Mouse (Mus musculus): Measurements from ENCODE around the gene Gemin4.

Gene Gemin4

GRCm38 (mm10) chr11:76217390-76217800, at the start of gene Gemin4, which contains the start of gene Dbil5:
Gemin4 (minus strand) TSS chr11:76217664.
Dbil5 (plus strand) TSS chr11:76217608.
- peak; percentile 99 for DNase-seq

DNA sequence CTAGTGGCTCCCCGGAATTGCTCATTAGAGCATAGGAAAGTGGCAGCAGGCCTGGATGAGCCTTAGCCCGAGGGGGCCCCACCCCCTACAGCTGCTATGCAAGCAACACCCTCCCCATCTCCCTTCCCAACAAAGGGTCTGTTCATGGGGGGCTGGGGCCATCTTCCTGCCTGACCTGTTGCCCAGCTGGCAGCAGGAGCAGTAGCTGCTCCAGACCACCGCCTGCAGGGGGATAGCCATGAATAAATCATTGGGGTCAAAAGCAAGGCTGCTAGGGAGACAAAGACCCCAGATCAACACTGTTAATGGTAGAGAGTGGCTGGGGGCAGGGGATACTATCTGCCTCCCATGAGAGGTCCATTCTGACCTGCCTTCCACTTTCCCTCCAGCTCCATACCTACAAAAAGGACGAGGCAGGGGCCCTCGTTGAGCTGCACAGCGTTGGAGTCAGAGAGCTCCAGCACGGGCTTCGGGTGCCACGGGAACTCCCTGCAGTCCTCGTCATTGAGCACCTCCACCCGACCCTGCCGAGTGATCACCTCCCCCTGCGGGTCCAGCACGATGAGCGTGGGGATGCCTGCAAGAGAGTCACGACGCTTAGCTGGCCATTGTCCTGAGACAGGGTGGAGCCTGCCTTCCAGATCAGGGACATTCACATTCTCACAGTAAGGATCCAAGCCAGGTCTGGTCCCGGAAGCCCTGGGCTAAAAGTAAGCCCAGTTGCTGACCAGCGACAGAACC, 45.3 kb upstream of the Gemin4 start:
- peak; percentile 51 to 61 for DNase-seq

DNA sequence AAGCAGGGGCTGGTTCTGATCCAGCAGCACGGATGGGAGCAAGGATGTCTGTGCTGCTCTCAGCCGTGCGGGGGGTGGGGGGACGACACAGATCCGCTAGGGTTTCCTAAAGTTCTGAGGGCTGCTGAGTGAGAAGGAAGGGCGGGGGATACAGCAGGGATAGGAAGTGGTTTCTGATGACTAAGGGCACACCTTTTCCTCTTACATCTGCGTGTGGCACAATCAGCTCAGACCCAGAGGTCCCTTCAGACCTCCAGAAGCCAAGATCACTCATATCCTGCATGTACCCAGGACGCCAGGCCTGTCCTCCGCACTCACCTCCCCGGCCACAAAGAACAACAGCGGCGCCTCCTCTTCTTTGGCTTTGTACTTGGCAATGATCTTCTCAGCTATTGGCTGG, 43.8 kb upstream of the Gemin4 start:
- DNase-seq = peak in 1 of 2 experiments; percentile 47

DNA sequence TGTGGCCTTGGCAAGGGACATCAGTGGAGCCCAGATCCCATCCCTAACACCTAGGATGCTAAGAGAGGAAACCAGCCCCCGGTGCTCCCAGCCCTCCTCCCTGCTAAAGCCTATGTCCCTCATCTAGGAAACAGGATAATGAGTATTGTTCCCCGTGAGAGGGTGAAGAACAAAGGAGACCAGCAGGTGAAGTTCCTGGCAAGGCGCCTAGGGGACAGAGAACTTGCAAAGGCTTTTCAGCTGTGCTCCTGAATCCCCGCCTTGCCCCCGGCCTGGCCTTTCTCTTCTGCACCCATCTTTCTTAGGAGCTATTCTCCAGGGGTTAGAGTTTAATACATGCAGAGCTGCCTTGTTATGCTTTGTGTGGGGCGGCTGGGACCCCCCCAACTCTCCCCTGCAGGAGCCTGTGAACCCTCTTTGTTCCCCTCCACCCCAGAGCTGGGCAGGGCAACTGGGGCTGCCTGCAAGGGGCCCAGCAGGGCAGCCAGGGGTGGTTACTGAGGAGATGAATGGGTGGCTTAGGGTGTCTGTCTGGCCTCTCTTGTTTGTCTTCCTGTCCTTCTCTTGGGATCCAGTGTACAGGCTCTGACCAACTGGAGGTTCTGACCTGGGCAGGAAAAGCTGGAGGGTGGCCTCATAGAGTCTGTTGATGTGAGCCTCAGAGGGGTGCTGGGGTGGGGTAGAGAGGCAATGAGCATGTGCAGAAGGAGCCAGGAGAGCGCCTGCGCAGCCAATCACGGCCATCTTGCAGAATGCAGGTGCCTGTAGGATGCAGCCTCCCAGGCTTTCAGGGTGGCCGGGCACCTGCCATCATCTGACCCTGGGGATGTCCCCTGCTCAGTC, 43.0 kb upstream of the Gemin4 start:
- peak; percentile 35 to 43 for DNase-seq

DNA sequence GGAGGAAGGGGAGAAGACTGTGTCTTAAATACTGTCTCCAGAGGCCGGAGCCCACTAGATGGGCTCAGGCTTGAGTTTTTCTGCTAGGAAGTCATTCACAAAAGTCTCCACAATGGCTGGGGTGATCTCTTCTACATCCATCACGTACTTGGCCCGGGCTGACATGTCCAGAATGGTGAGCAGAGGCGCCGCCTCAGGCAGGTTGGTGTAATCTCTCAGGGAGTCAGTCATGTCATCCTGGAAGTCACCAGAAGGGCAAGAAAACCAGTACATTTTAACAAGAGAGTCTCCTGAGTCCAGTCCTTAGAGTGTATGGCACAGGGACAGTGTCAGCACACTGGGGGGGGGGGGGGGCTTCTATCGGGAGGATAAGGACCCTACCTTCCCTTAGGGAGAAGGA, 41.0 kb upstream of the Gemin4 start:
- peak in 1 of 2 experiments; percentile 27 for DNase-seq

DNA sequence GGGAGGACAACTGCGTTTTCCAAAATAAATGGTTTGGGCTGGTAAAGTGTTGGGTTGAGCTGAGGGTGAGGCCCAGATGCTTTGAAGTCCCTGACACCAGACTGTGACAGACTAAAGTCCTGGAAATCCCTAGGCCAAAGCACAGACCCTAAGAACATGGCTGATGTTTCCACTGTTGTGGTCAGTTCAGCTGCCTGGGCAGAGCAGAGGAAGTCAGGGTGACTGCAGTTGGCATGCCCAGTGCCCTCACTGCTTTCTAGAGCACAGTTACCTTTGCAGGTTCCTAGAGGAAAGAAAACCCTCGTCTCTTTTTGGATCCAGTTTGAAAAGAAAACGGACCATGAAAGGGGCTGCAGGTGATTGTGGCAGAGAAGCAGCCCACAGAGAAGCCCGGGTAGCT, 39.9 kb upstream of the Gemin4 start:
- DNase-seq = peak in 1 of 2 experiments; percentile 6

GRCm38 (mm10) chr11:76256129-76256528, 38.7 kb upstream of the Gemin4 start:
- DNase-seq = no peak

- DNase-seq = peak; percentile 85 to 88
These were observed 38.1 kb upstream of the Gemin4 start for GRCm38 (mm10) chr11:76255431-76256001.

DNA sequence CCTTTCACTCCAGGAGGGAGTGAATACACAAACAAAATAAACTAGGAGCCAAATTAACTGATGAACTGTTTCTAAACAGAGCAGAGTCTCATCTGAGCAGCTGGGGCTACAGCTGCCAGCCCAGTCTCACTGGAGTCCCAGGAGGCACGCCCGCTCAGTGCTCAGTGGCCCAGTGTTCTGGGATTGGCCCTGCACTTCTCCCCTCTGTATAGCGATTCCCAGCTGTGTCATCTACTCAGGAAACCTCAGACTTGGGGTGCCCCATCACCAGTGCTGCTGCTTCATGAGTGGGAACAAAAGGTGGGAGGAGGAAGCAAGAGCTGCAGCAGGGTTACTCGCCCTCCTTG, 36.4 kb upstream of the Gemin4 start:
- peak; percentile 21 to 33 for DNase-seq

GRCm38 (mm10) chr11:76253145-76253917, 35.9 kb upstream of the Gemin4 start:
- peak; percentile 93 to 94 for DNase-seq

DNA sequence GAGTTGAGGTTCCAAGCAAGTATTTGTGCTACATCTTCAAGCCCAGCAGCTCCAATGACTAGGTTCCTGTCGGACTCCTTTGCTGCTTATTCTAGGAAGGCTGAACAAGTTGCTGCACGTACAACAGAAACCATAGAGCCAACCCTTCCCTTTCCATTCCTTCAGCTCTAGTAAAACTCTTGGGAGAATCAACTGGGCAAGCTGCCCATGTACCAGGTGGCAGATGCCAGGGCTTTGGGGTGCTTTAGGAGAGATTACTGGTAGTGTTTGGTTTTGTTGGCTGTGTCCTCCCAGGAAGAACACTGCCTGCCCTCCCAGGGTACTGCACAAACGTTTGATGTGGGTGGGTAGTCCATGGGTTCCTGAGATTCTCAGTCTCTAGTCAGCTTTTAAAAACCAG, 34.6 kb upstream of the Gemin4 start:
- peak; percentile 72 to 76 for DNase-seq

DNA sequence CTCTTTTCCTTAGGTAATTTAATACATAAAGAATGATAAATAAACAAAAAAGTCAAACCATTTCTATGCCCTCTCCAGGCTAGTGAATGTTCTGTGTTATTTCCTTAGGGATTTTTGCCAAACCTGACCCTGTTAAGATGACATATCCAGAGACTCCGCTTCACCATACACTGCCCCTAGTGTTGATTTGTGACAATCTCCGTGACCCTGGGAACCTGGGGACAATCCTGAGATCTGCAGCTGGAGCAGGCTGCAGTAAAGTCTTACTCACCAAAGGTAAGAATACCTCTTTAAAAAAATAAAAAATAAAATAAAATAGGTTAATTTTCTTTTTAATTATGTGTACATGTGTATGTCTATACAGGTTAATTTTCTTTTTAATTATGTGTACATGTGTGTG, 29.8 kb upstream of the Gemin4 start:
- no peak for DNase-seq

GRCm38 (mm10) chr11:76246439-76246838, 29.0 kb upstream of the Gemin4 start:
- DNase-seq = no peak

DNA sequence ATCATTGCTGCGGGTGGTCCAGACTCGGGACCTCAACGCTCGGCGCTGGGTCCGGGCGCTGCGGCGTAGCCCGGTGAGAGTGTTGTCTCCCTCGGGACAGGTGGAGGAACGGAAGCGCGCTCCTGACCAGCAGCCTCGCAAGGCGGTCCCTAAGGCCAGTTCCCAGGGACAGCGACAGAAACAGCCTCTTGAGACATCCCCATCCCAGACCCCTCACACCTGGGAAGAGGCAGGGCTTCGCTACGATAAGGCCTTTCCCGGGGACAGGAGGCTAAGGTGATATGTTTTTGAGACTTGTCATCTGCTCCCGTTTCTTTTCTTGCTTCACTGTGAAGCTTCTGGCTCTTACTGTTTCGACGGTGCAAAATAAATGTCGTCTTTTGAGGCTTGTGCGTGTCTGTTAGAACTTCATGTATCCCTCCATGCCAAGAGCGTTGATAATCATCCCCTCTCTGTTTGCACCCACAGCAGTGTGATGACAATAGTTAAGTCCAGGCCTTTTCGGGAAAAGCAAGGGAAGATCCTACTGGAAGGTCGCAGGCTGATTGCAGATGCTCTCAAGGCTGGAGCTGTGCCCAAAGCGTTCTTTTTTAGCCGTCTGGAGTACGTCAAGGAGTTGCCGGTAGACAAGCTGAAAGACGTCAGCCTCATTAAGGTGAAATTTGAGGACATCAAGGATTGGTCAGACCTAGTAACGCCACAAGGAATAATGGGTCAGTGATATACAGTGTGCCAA, 26.5 kb upstream of the Gemin4 start:
- DNase-seq = peak in 1 of 2 experiments; percentile 39

GRCm38 (mm10) chr11:76242901-76243810, 25.7 kb upstream of the Gemin4 start, which contains the start of the genes Mrm3 and Glod4:
Mrm3 (plus strand) TSS chr11:76243715.
Glod4 (minus strand) TSS chr11:76243725.
- DNase-seq = peak; percentile 98

GRCm38 (mm10) chr11:76239750-76240149, 22.3 kb upstream of the Gemin4 start:
- DNase-seq = no peak

DNA sequence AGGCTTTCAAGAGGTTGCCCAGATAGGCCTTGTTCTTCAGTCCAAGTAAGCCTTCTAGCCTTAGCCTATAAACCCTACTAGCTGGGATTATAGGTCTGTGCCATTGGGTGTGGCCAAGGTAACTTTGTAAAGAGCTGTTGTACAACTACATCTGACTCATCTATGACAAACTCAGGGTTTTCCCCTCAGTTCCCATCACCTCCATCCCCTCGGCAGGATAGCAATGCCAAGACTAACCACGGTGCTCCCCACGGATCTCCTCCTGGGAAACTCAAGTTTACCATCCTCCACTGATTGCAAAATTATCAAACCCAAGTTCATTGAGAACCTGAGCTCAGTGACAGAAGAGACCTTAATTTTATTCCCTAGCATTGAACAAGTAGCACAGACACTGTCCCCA, 18.7 kb upstream of the Gemin4 start:
- no peak for DNase-seq

GRCm38 (mm10) chr11:76225051-76225450, 7.6 kb upstream of the Gemin4 start:
- no peak for DNase-seq

GRCm38 (mm10) chr11:76224631-76225030, 7.2 kb upstream of the Gemin4 start:
- no peak for DNase-seq

- peak; percentile 51 to 63 for DNase-seq
These were observed 629 bp downstream of the Gemin4 start for GRCm38 (mm10) chr11:76216681-76217389.

All from cerebellum, postnatal 10 days (tissue).